Mouse (Mus musculus) heart, postnatal 0 days (tissue): ENCODE measurements around the gene Oxtr.

Experiments used
- CTCF ChIP-seq: IDR thresholded peaks from 2 replicates; pipeline ENCODE4 v1.5.1; 2016; ENCODE audit warnings: antibody characterized with exemption, control low read depth, low read depth
- EP300 ChIP-seq: IDR thresholded peaks from 2 replicates; pipeline ENCODE4 v1.6.1; 2016; ENCODE audit warnings: antibody characterized with exemption, low read depth

DNA sequence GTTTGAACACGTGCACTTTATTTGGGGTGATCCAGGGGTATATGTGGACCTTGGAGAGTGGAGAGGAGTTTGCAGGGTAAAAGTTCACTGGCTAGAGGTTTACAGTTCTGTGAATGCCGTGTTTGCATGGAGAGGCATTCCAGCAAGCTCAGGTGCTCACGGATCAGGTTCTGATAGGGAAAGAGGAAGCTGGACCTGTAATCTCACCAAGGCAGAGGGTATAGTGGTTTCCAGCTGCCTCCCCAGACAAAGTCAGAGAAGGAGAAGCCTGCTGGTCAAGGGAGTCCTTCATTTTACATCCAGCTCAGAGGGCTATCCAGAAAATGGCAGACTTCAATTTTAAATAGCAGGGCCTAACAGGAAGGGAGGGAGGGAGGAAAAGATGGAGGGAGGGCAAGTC, 28.2 kb upstream of the Oxtr start:
- TF ChIP-seq CTCF (no peak), EP300 (no peak)
